Mouse (Mus musculus): ENCODE results near the gene Mymk. TPM values are rescaled to one million over a fixed set of nuclear protein-coding genes. Genes with fewer than 3 reads are reported as not detected.

Gene Mymk
- polyA plus RNA-seq, 1 experiment from 2014 or later = 0.54 TPM

- Histone ChIP-seq H3K27me3 (ENCODE audit: control insufficient read depth, insufficient read depth, low read length) (no peaks in the 10 kb centered on the region), H3K9ac (ENCODE audit: low read depth, low read length) (no peak overlapping the region), H3K4me2 (replicated peaks; ENCODE audit: low read depth, low read length) (no peak overlapping the region), H3K27ac (ENCODE audit: low read depth, low read length) (no peak overlapping the region), H3K4me1 (ENCODE audit: control insufficient read depth, insufficient read depth, low read length) (no peaks in the 10 kb centered on the region), H3K4me3 (ENCODE audit: low read length) (no peak overlapping the region), H3K9me3 (ENCODE audit: control insufficient read depth, low read length) (no peaks in the 10 kb centered on the region), H3K36me3 (ENCODE audit: control insufficient read depth, insufficient read depth, low read length) (no peaks in the 10 kb centered on the region)
- 62% methylated on average over 4 of the region's 4 CpGs for WGBS
- no peak for ATAC-seq (ENCODE audit: low FRiP score, low TSS enrichment)
Observed at GRCm38 (mm10) chr2:27037008-27037407, 35.0 kb downstream of the Mymk start.

GRCm38 (mm10) chr2:27036003-27036402 lies 36.0 kb downstream of the Mymk start:
- Histone ChIP-seq H3K4me3 (ENCODE audit: low read length) (no peak overlapping the region), H3K27ac (ENCODE audit: low read depth, low read length) (no peak overlapping the region), H3K9me3 (ENCODE audit: control insufficient read depth, low read length) (no peaks in the 10 kb centered on the region), H3K4me2 (replicated peaks; ENCODE audit: low read depth, low read length) (no peak overlapping the region), H3K9ac (ENCODE audit: low read depth, low read length) (no peak overlapping the region), H3K27me3 (ENCODE audit: control insufficient read depth, insufficient read depth, low read length) (no peaks in the 10 kb centered on the region), H3K4me1 (ENCODE audit: control insufficient read depth, insufficient read depth, low read length) (no peaks in the 10 kb centered on the region), H3K36me3 (ENCODE audit: control insufficient read depth, insufficient read depth, low read length) (no peaks in the 10 kb centered on the region)
- ATAC-seq (ENCODE audit: low FRiP score, low TSS enrichment) = no peak
- WGBS = 73% methylated on average over 3 of the region's 3 CpGs

- 74% methylated on average over 2 of the region's 2 CpGs for WGBS
- Histone ChIP-seq H3K4me1 (ENCODE audit: control insufficient read depth, insufficient read depth, low read length) (peaks cover 4% of the 10 kb centered on the region; the same call in 1 of the 2 replicates), H3K9me3 (ENCODE audit: control insufficient read depth, low read length) (no peaks in the 10 kb centered on the region), H3K4me3 (ENCODE audit: low read length) (no peak overlapping the region), H3K4me2 (replicated peaks; ENCODE audit: low read depth, low read length) (no peak overlapping the region), H3K27me3 (ENCODE audit: control insufficient read depth, insufficient read depth, low read length) (no peaks in the 10 kb centered on the region), H3K36me3 (ENCODE audit: control insufficient read depth, insufficient read depth, low read length) (no peaks in the 10 kb centered on the region), H3K27ac (ENCODE audit: low read depth, low read length) (no peak overlapping the region), H3K9ac (ENCODE audit: low read depth, low read length) (no peak overlapping the region)
- ATAC-seq (ENCODE audit: low FRiP score, low TSS enrichment) = no peak
Observed at GRCm38 (mm10) chr2:27032361-27032760, 39.6 kb downstream of the Mymk start.

- H3K36me3 ChIP-seq (ENCODE audit: control insufficient read depth, insufficient read depth, low read length) = no peaks in the 10 kb centered on the region
- no peak; the same call in 1 of the 2 replicates for ATAC-seq (ENCODE audit: low FRiP score, low TSS enrichment)
- 55% methylated on average over 4 of the region's 4 CpGs for WGBS
- no peak overlapping the region for H3K4me3 ChIP-seq (ENCODE audit: low read length)
- peak overlapping the region; percentile 37 for H3K4me2 ChIP-seq (replicated peaks; ENCODE audit: low read depth, low read length)
- peaks cover 4% of the 10 kb centered on the region; the same call in 1 of the 2 replicates for H3K4me1 ChIP-seq (ENCODE audit: control insufficient read depth, insufficient read depth, low read length)
- H3K9me3 ChIP-seq (ENCODE audit: control insufficient read depth, low read length) = no peaks in the 10 kb centered on the region
- H3K27ac ChIP-seq (ENCODE audit: low read depth, low read length) = no peak overlapping the region
- no peak overlapping the region for H3K9ac ChIP-seq (ENCODE audit: low read depth, low read length)
- H3K27me3 ChIP-seq (ENCODE audit: control insufficient read depth, insufficient read depth, low read length) = no peaks in the 10 kb centered on the region
Observed at GRCm38 (mm10) chr2:27028437-27029015, 43.5 kb downstream of the Mymk start.

GRCm38 (mm10) chr2:27027618-27028436 lies 44.2 kb downstream of the Mymk start, which contains the start of gene Slc2a6:
TSS of gene Slc2a6 (minus strand) at chr2:27027998.
- Histone ChIP-seq H3K36me3 (ENCODE audit: control insufficient read depth, insufficient read depth, low read length) (no peaks in the 10 kb centered on the region), H3K27me3 (ENCODE audit: control insufficient read depth, insufficient read depth, low read length) (no peaks in the 10 kb centered on the region), H3K4me2 (replicated peaks; ENCODE audit: low read depth, low read length) (peak within 1 kb of the TSS; percentile 37), H3K4me3 (ENCODE audit: low read length) (peak within 1 kb of the TSS; percentile 18; the same call in 1 of the 2 replicates), H3K4me1 (ENCODE audit: control insufficient read depth, insufficient read depth, low read length) (peaks cover 4% of the 10 kb centered on the region; the same call in 1 of the 2 replicates), H3K9ac (ENCODE audit: low read depth, low read length) (0 out of 2 replicates have a peak within 1 kb of the TSS, but pooled peaks have one; percentile 29), H3K9me3 (ENCODE audit: control insufficient read depth, low read length) (no peaks in the 10 kb centered on the region), H3K27ac (ENCODE audit: low read depth, low read length) (no peak within 1 kb of the TSS)
- ATAC-seq (ENCODE audit: low FRiP score, low TSS enrichment) = peak; percentile 99
- 3% methylated on average over 38 of the region's 38 CpGs for WGBS

GRCm38 (mm10) chr2:27026857-27027617 lies 44.9 kb downstream of the Mymk start:
- Histone ChIP-seq H3K4me2 (replicated peaks; ENCODE audit: low read depth, low read length) (peak overlapping the region; percentile 37), H3K27ac (ENCODE audit: low read depth, low read length) (no peak overlapping the region), H3K9ac (ENCODE audit: low read depth, low read length) (no peak overlapping the region), H3K9me3 (ENCODE audit: control insufficient read depth, low read length) (no peaks in the 10 kb centered on the region), H3K27me3 (ENCODE audit: control insufficient read depth, insufficient read depth, low read length) (no peaks in the 10 kb centered on the region), H3K4me1 (ENCODE audit: control insufficient read depth, insufficient read depth, low read length) (peaks cover 4% of the 10 kb centered on the region; the same call in 1 of the 2 replicates), H3K4me3 (ENCODE audit: low read length) (no peak overlapping the region), H3K36me3 (ENCODE audit: control insufficient read depth, insufficient read depth, low read length) (no peaks in the 10 kb centered on the region)
- 76% methylated on average over 10 of the region's 10 CpGs for WGBS
- ATAC-seq (ENCODE audit: low FRiP score, low TSS enrichment) = no peak

DNA sequence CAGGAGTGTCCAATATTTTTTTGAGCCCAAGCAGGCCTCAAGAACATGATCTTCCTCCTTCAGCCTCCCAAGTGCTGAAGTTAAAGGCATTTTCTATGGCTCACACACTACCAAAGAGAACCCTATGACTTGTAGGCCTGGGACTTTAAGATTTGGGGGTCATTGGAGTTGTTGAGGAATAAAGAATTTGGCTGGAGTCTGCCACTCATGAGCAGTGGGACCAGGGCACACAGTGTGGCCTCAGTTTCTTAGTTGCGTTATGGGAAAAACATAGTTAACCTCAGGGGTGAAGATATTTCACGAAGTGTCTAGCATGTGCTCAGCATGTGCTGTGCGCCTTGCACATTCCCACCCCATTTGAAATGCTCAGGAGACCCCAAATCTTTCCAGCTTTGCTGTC lies 45.6 kb downstream of the Mymk start:
- 96% methylated on average over 3 of the region's 3 CpGs for WGBS
- Histone ChIP-seq H3K4me1 (ENCODE audit: control insufficient read depth, insufficient read depth, low read length) (peaks cover 4% of the 10 kb centered on the region; the same call in 1 of the 2 replicates), H3K4me3 (ENCODE audit: low read length) (no peak overlapping the region), H3K9ac (ENCODE audit: low read depth, low read length) (no peak overlapping the region), H3K27me3 (ENCODE audit: control insufficient read depth, insufficient read depth, low read length) (no peaks in the 10 kb centered on the region), H3K4me2 (replicated peaks; ENCODE audit: low read depth, low read length) (no peak overlapping the region), H3K27ac (ENCODE audit: low read depth, low read length) (no peak overlapping the region), H3K9me3 (ENCODE audit: control insufficient read depth, low read length) (no peaks in the 10 kb centered on the region), H3K36me3 (ENCODE audit: control insufficient read depth, insufficient read depth, low read length) (no peaks in the 10 kb centered on the region)
- ATAC-seq (ENCODE audit: low FRiP score, low TSS enrichment) = no peak

DNA sequence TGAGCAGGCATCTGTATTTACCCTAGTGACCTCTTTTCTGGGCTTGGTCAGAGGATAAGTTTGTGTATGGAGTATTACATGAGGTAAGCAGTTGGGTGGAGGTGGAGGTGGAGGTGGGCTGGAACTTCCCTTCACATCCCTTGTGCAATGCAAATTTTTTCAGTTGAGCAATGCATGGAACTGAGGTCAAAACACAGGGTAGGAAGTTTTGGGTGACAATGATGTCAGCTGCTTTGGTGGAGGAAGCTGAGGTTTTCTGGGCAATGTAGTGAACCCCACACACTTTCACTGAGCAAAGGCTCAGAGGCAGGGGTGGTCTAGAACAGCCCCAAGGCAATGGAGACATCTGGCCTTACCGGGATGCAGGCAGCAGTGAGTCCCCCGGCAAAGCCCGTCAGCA lies 46.4 kb downstream of the Mymk start:
- Histone ChIP-seq H3K27ac (ENCODE audit: low read depth, low read length) (no peak overlapping the region), H3K36me3 (ENCODE audit: control insufficient read depth, insufficient read depth, low read length) (no peaks in the 10 kb centered on the region), H3K4me3 (ENCODE audit: low read length) (no peak overlapping the region), H3K27me3 (ENCODE audit: control insufficient read depth, insufficient read depth, low read length) (no peaks in the 10 kb centered on the region), H3K9me3 (ENCODE audit: control insufficient read depth, low read length) (no peaks in the 10 kb centered on the region), H3K4me1 (ENCODE audit: control insufficient read depth, insufficient read depth, low read length) (peaks cover 4% of the 10 kb centered on the region; the same call in 1 of the 2 replicates), H3K9ac (ENCODE audit: low read depth, low read length) (no peak overlapping the region), H3K4me2 (replicated peaks; ENCODE audit: low read depth, low read length) (no peak overlapping the region)
- 94% methylated on average over 3 of the region's 3 CpGs for WGBS
- ATAC-seq (ENCODE audit: low FRiP score, low TSS enrichment) = no peak
